Mouse (Mus musculus): ENCODE measurements around the gene Gm45753. TPM values are rescaled to one million over a fixed set of nuclear protein-coding genes. Genes with fewer than 3 reads are reported as not detected.

Gm45753 gene
- polyA plus RNA-seq, 1 experiment from 2014 or later = not detected

DNA sequence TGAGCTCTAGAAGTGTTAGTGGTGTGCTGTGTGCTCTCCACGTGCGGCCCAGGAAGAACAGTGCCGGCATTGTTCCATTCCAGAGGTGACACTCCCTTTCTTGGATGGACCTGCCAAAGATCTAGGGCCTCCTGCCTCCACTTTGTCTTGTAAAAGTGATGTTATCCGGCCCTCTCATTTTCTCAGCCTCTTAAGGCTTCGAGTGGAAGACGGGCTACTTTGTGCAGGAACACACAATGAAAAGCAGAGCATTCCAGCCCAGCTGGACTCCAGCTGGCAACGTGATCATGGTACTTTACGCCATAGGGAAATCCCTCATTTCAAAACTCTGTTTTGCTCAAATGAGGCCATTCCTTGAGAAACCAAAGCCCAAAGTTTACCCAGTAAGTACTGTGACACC, 41.3 kb downstream of the Gm45753 start:
- H3K4me1 ChIP-seq (ENCODE audit: control insufficient read depth, insufficient read depth, low read length) = no peaks in the 10 kb centered on the region
- H3K9me3 ChIP-seq (ENCODE audit: control insufficient read depth, low read length) = peaks cover 3% of the 10 kb centered on the region; the same call in 1 of the 2 replicates
- 49% methylated on average over 8 of the region's 8 CpGs for WGBS
- no peak overlapping the region for H3K4me2 ChIP-seq (ENCODE audit: low read length)
- H3K36me3 ChIP-seq (ENCODE audit: control insufficient read depth, insufficient read depth, low read length) = no peaks in the 10 kb centered on the region
- no peak overlapping the region for H3K9ac ChIP-seq (replicated peaks; ENCODE audit: low read length)
- H3K27me3 ChIP-seq (ENCODE audit: control insufficient read depth, insufficient read depth, low read length) = no peaks in the 10 kb centered on the region
- ATAC-seq (ENCODE audit: low FRiP score, low TSS enrichment) = no peak
- H3K4me3 ChIP-seq (replicated peaks; ENCODE audit: low read depth, low read length) = no peak overlapping the region
- no peak for DNase-seq
- no peak overlapping the region for H3K27ac ChIP-seq (replicated peaks; ENCODE audit: low read depth, low read length)

DNA sequence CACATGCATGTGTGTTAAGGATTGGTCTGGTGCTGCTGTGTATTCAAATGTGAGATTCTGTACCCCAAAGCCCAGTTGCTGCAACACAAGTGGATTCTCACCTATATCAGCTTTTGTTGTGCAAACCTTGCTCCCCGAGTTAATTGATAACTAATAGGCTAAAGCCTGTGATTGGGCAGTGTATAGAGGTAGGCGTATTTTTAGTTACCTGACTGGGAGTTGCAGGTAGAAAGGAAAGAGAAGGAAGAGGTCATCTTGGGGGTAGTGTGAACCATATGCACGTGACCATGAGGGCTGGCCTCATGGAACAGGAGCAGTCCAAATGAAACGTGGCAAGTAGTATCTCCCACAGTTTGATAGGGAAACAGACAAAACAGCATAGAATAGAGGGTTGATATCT, 43.3 kb downstream of the Gm45753 start:
- 93% methylated on average over 4 of the region's 4 CpGs for WGBS

DNA sequence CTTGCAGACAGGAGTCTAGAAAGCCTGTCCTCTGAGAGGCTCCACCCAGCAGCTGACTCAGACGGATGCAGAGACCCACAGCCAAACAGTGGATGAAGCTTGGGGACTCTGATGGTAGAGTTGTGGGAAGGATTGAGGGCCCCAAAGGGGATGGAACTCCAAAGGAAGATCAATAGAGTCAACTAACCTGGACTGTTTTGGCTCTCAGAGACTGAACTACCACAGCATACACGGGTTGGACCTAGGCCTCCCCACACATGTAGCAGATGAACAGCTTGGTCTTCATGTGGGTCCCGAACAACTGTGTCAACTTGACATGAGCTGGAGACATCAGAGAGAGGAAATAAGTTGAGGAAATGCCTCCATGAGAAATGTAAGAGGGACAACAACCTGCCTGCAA, 45.4 kb downstream of the Gm45753 start:
- Histone ChIP-seq H3K4me1 (ENCODE audit: control insufficient read depth, insufficient read depth, low read length) (no peaks in the 10 kb centered on the region), H3K4me3 (replicated peaks; ENCODE audit: low read depth, low read length) (no peak overlapping the region), H3K36me3 (ENCODE audit: control insufficient read depth, insufficient read depth, low read length) (no peaks in the 10 kb centered on the region), H3K27me3 (ENCODE audit: control insufficient read depth, insufficient read depth, low read length) (no peaks in the 10 kb centered on the region), H3K9me3 (ENCODE audit: control insufficient read depth, low read length) (peaks cover 3% of the 10 kb centered on the region; the same call in 1 of the 2 replicates), H3K9ac (replicated peaks; ENCODE audit: low read length) (no peak overlapping the region), H3K4me2 (ENCODE audit: low read length) (no peak overlapping the region), H3K27ac (replicated peaks; ENCODE audit: low read depth, low read length) (no peak overlapping the region)
- WGBS = 88% methylated on average over 3 of the region's 3 CpGs
- ATAC-seq (ENCODE audit: low FRiP score, low TSS enrichment) (no peak), DNase-seq (no peak)

More for the DNA sequence above, 43.3 kb downstream of the Gm45753 start:
- no peaks in the 10 kb centered on the region for H3K4me1 ChIP-seq (ENCODE audit: control insufficient read depth, insufficient read depth, low read length)
- H3K4me3 ChIP-seq (replicated peaks; ENCODE audit: low read depth, low read length) = no peak overlapping the region
- no peak for DNase-seq
- no peaks in the 10 kb centered on the region for H3K27me3 ChIP-seq (ENCODE audit: control insufficient read depth, insufficient read depth, low read length)
- peaks cover 3% of the 10 kb centered on the region; the same call in 1 of the 2 replicates for H3K9me3 ChIP-seq (ENCODE audit: control insufficient read depth, low read length)
- H3K4me2 ChIP-seq (ENCODE audit: low read length) = no peak overlapping the region
- no peaks in the 10 kb centered on the region for H3K36me3 ChIP-seq (ENCODE audit: control insufficient read depth, insufficient read depth, low read length)
- no peak overlapping the region for H3K27ac ChIP-seq (replicated peaks; ENCODE audit: low read depth, low read length)
- ATAC-seq (ENCODE audit: low FRiP score, low TSS enrichment) = no peak
- no peak overlapping the region for H3K9ac ChIP-seq (replicated peaks; ENCODE audit: low read length)

DNA sequence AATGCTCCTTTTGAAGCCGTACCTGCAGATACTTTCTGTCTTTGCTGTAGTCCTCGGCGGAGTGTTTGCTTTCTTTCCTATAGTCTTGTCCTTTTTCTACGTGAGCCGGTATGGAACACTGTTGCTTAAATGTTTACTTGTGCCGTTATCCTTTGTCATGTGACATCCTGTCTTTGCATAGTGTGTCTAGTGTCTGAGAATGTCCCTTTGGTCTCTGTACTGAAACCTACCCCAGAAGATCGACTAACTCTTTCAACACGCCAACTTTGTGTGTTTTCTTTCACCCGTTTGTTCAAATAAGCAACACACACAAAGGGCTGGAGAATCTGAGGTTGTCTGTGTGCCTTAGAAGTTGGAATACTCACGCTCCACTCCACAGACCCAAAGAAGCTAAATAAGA, 46.3 kb downstream of the Gm45753 start, which contains the start of gene F11:
Gene F11, minus strand, starts transcription at position 112 of the 400 bp plus-strand sequence.
- Histone ChIP-seq H3K4me3 (replicated peaks; ENCODE audit: low read depth, low read length) (no peak within 1 kb of the TSS), H3K36me3 (ENCODE audit: control insufficient read depth, insufficient read depth, low read length) (no peaks in the 10 kb centered on the region), H3K9me3 (ENCODE audit: control insufficient read depth, low read length) (peaks cover 3% of the 10 kb centered on the region; the same call in 1 of the 2 replicates), H3K4me1 (ENCODE audit: control insufficient read depth, insufficient read depth, low read length) (no peaks in the 10 kb centered on the region), H3K27ac (replicated peaks; ENCODE audit: low read depth, low read length) (no peak within 1 kb of the TSS), H3K4me2 (ENCODE audit: low read length) (no peak within 1 kb of the TSS), H3K9ac (replicated peaks; ENCODE audit: low read length) (no peak within 1 kb of the TSS), H3K27me3 (ENCODE audit: control insufficient read depth, insufficient read depth, low read length) (no peaks in the 10 kb centered on the region)
- ATAC-seq (ENCODE audit: low FRiP score, low TSS enrichment) (no peak), DNase-seq (no peak)
- WGBS = 91% methylated on average over 10 of the region's 10 CpGs

DNA sequence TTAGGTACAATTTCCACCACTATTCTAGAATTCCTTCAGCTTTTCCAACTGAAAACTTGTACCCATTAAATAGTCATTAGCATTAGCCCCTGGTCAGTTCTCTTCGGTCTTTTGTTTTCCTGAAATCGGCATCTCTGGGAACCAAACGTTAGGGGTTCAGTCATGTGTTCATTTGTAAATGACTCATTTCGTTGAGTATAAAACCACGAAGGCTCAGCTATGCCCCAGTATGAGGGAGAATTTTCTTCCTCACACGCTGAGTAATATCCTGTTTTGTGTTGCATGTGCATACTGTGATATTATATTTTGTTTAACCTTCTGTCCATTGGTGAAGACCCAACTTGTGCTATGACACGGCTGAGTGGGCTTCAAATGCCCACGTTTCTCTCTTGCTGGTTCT, 49.8 kb downstream of the Gm45753 start:
- Histone ChIP-seq H3K27ac (replicated peaks; ENCODE audit: low read depth, low read length) (no peak overlapping the region), H3K4me2 (ENCODE audit: low read length) (no peak overlapping the region), H3K36me3 (ENCODE audit: control insufficient read depth, insufficient read depth, low read length) (no peaks in the 10 kb centered on the region), H3K9ac (replicated peaks; ENCODE audit: low read length) (no peak overlapping the region), H3K4me1 (ENCODE audit: control insufficient read depth, insufficient read depth, low read length) (no peaks in the 10 kb centered on the region), H3K9me3 (ENCODE audit: control insufficient read depth, low read length) (no peaks in the 10 kb centered on the region), H3K27me3 (ENCODE audit: control insufficient read depth, insufficient read depth, low read length) (no peaks in the 10 kb centered on the region), H3K4me3 (replicated peaks; ENCODE audit: low read depth, low read length) (no peak overlapping the region)
- no peak for DNase-seq
- no peak for ATAC-seq (ENCODE audit: low FRiP score, low TSS enrichment)
- WGBS = 82% methylated on average over 8 of the region's 8 CpGs

DNA sequence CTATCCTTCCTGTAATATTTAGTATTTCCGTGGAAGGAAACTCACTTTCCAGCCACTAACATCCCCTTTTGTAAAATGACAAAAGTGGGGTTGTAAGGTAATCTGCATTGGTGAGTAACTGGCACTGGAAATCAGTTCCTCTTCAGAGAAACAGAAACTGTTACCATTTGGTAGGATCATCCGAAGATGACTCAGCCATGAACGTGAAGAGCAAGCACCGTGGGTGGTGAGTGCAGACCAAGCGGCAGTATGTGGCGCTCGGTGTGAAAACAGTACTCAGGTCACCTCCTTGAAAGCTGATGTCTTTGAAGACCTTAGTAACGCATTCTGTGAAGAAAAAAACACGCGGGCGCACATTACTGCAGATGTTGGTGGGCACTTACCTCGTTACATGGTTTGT, 53.2 kb downstream of the Gm45753 start:
- H3K27me3 ChIP-seq (ENCODE audit: control insufficient read depth, insufficient read depth, low read length) = no peaks in the 10 kb centered on the region
- H3K9ac ChIP-seq (replicated peaks; ENCODE audit: low read length) = no peak overlapping the region
- no peak overlapping the region for H3K4me3 ChIP-seq (replicated peaks; ENCODE audit: low read depth, low read length)
- DNase-seq = no peak
- no peaks in the 10 kb centered on the region for H3K36me3 ChIP-seq (ENCODE audit: control insufficient read depth, insufficient read depth, low read length)
- H3K9me3 ChIP-seq (ENCODE audit: control insufficient read depth, low read length) = no peaks in the 10 kb centered on the region
- H3K4me2 ChIP-seq (ENCODE audit: low read length) = no peak overlapping the region
- H3K4me1 ChIP-seq (ENCODE audit: control insufficient read depth, insufficient read depth, low read length) = no peaks in the 10 kb centered on the region
- WGBS = 89% methylated on average over 12 of the region's 12 CpGs
- H3K27ac ChIP-seq (replicated peaks; ENCODE audit: low read depth, low read length) = no peak overlapping the region
- no peak for ATAC-seq (ENCODE audit: low FRiP score, low TSS enrichment)

DNA sequence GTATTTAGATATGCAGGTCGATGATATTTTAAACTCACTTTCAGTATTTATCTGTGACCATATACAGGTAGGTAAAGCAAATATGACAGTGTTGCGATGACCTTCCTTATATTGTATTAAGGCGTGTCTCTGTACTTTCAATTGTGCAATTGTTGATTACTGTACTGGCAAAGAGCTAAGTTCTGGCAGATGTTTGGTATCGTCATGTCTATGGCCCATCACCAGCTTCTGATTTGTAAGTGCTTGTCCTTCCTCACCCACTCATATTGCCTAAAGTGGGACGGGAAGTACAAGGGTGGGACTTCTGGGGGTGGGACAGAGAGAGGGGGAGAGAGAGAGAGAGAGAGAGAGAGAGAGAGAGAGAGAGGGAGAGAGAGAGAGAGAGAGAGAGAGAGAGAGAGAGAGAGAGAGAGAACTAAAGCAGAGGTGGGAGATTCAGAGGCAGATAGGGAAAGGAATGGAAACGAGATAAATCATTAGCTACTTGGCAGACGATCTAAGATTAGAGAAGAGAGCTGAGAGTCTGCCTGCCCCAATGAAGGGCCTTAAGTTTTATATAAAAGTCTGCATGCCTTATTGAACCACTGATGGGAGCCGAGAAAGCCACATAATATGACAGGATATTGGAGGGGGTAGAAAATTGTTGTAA, 53.9 kb downstream of the Gm45753 start:
- H3K4me3 ChIP-seq (replicated peaks; ENCODE audit: low read depth, low read length) = no peak overlapping the region
- WGBS = 89% methylated on average over 8 of the region's 8 CpGs
- H3K27me3 ChIP-seq (ENCODE audit: control insufficient read depth, insufficient read depth, low read length) = no peaks in the 10 kb centered on the region
- H3K27ac ChIP-seq (replicated peaks; ENCODE audit: low read depth, low read length) = no peak overlapping the region
- H3K4me1 ChIP-seq (ENCODE audit: control insufficient read depth, insufficient read depth, low read length) = no peaks in the 10 kb centered on the region
- no peak overlapping the region for H3K4me2 ChIP-seq (ENCODE audit: low read length)
- no peaks in the 10 kb centered on the region for H3K9me3 ChIP-seq (ENCODE audit: control insufficient read depth, low read length)
- H3K36me3 ChIP-seq (ENCODE audit: control insufficient read depth, insufficient read depth, low read length) = no peaks in the 10 kb centered on the region
- DNase-seq (no peak), ATAC-seq (ENCODE audit: low FRiP score, low TSS enrichment) (no peak)
- no peak overlapping the region for H3K9ac ChIP-seq (replicated peaks; ENCODE audit: low read length)

DNA sequence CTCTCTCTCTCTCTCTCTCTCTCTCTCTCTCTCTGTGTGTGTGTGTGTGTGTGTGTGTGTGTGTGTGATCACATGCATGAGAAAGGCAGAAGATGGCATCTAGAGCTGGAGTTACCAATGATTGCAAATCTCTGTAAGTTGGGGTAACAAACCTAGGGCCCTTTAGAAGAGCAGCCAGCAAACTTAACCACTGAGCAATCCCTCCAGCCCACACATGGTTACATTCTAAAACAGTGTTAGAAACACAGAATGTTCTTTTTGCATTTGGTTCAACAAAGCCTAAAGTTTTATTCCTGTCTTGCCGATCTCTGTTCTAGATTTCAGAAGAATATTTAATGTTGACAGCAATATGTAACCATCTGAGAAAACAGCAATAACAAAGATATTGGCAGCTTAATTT, 54.7 kb downstream of the Gm45753 start:
- no peak for ATAC-seq (ENCODE audit: low FRiP score, low TSS enrichment)
- Histone ChIP-seq H3K4me1 (ENCODE audit: control insufficient read depth, insufficient read depth, low read length) (no peaks in the 10 kb centered on the region), H3K36me3 (ENCODE audit: control insufficient read depth, insufficient read depth, low read length) (no peaks in the 10 kb centered on the region), H3K9me3 (ENCODE audit: control insufficient read depth, low read length) (no peaks in the 10 kb centered on the region), H3K27ac (replicated peaks; ENCODE audit: low read depth, low read length) (no peak overlapping the region), H3K9ac (replicated peaks; ENCODE audit: low read length) (no peak overlapping the region), H3K4me3 (replicated peaks; ENCODE audit: low read depth, low read length) (no peak overlapping the region), H3K4me2 (ENCODE audit: low read length) (no peak overlapping the region), H3K27me3 (ENCODE audit: control insufficient read depth, insufficient read depth, low read length) (no peaks in the 10 kb centered on the region)
- no peak for DNase-seq
- 96% methylated on average over 1 of the region's 1 CpGs for WGBS

DNA sequence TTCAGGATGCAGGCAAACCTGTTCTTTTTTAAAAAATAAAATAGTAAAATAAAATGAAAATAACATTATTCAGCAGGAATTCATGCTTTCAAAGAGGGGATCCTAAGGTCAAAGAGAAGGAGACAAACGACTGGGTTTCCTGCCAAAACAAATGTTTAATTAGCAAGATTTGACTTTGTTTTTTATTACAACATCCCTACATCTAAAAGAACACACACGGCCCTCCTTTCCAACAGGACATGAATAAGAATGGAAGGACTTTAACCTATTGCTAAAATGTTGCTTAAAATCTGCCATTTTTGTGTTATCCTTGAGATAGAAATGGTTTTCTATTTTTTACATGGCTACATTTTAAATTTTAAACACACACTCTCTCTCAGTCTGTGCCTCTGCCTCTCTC, 55.2 kb downstream of the Gm45753 start:
- Histone ChIP-seq H3K36me3 (ENCODE audit: control insufficient read depth, insufficient read depth, low read length) (no peaks in the 10 kb centered on the region), H3K4me1 (ENCODE audit: control insufficient read depth, insufficient read depth, low read length) (no peaks in the 10 kb centered on the region), H3K9ac (replicated peaks; ENCODE audit: low read length) (no peak overlapping the region), H3K4me3 (replicated peaks; ENCODE audit: low read depth, low read length) (no peak overlapping the region), H3K27ac (replicated peaks; ENCODE audit: low read depth, low read length) (no peak overlapping the region), H3K27me3 (ENCODE audit: control insufficient read depth, insufficient read depth, low read length) (no peaks in the 10 kb centered on the region), H3K9me3 (ENCODE audit: control insufficient read depth, low read length) (no peaks in the 10 kb centered on the region), H3K4me2 (ENCODE audit: low read length) (no peak overlapping the region)
- no peak for DNase-seq
- no peak for ATAC-seq (ENCODE audit: low FRiP score, low TSS enrichment)
- 68% methylated on average over 2 of the region's 2 CpGs for WGBS

All from midbrain, embryonic 14.5 days (tissue).